Mouse (Mus musculus) neural tube, embryonic 11.5 days (tissue): ENCODE measurements at regions not wholly inside any gene's neighbourhood (a gene's known extent, or its start where the extent isn't known, plus 50 kb on each side); places are given as distances from the start of the nearest gene placed in this dataset.

Experiments
- ATAC-seq: fragments of 200-750 bp; cut with Nextera tagmentation; 2 replicates; pipeline ENCODE4 v1.8.0; 2017; ENCODE audit warnings: moderate number of reproducible peaks, mild to moderate bottlenecking, moderate TSS enrichment, moderate library complexity; ENCODE audit not compliant: insufficient read depth, low FRiP score, low TSS enrichment
- DNase-seq: peaks from one replicate; pipeline ENCODE4 v3.0.0-alpha.2; 2015; ENCODE audit warnings: low spot score
- H3K27ac ChIP-seq: fragments of 300-500 bp; sonication (generic); 2 replicates; pipeline ENCODE4 v1.5.1; 2014; ENCODE audit warnings: low read depth, mild to moderate bottlenecking, low read length
- H3K27me3 ChIP-seq: fragments of 300-500 bp; sonication (generic); 2 replicates; pipeline ENCODE4 v1.6.1; 2014; ENCODE audit warnings: mild to moderate bottlenecking, low read length, mixed read lengths; ENCODE audit not compliant: control insufficient read depth, insufficient read depth
- H3K36me3 ChIP-seq: fragments of 300-500 bp; sonication (generic); 2 replicates; pipeline ENCODE4 v1.6.1; 2014; ENCODE audit warnings: mild to moderate bottlenecking, low read length, moderate library complexity, mixed read lengths; ENCODE audit not compliant: control insufficient read depth, insufficient read depth
- H3K4me1 ChIP-seq: fragments of 300-500 bp; sonication (generic); 2 replicates; pipeline ENCODE4 v1.6.1; 2014; ENCODE audit warnings: low read length, mixed read lengths; ENCODE audit not compliant: control insufficient read depth, insufficient read depth
- H3K4me2 ChIP-seq: fragments of 300-500 bp; sonication (generic); 2 replicates; pipeline ENCODE4 v1.6.1; 2014; ENCODE audit warnings: low read depth, mild to moderate bottlenecking, moderate library complexity
- H3K4me3 ChIP-seq: fragments of 300-500 bp; sonication (generic); 2 replicates; pipeline ENCODE4 v1.5.1; 2014; ENCODE audit warnings: low read depth, low read length
- H3K9ac ChIP-seq: fragments of 300-500 bp; sonication (generic); 2 replicates; pipeline ENCODE4 v1.6.1; 2014; ENCODE audit warnings: mild to moderate bottlenecking, low read length
- H3K9me3 ChIP-seq: fragments of 300-500 bp; sonication (generic); 2 replicates; pipeline ENCODE4 v1.6.1; 2016; ENCODE audit warnings: low read length; ENCODE audit not compliant: control insufficient read depth
- WGBS: fragments of 180-500 bp; shearing (Covaris S2); extraction: QIAGEN DNeasy Blood & Tissue Kit; methylation state at CpG from one replicate; pipeline ENCODE4 v1.1.7; 2014; 5-methylcytosine and 5-hydroxymethylcytosine counted together

- Histone ChIP-seq H3K4me3 (no peak overlapping the region), H3K27ac (no peak overlapping the region), H3K4me2 (no peak overlapping the region), H3K9ac (no peak overlapping the region), H3K9me3 (no peaks in the 10 kb centered on the region), H3K27me3 (no peaks in the 10 kb centered on the region), H3K36me3 (no peaks in the 10 kb centered on the region), H3K4me1 (no peaks in the 10 kb centered on the region)
- ATAC-seq: no peak
- 84% methylated on average over 2 of the region's 2 CpGs for WGBS
- DNase-seq: no peak
These were observed 348.8 kb upstream of the Grm7 start for GRCm38 (mm10) chr6:110296549-110296948.
